Mouse (Mus musculus) layer of hippocampus, postnatal 36 days (tissue): ENCODE data around the gene Rundc3b. TPM values are rescaled to one million over a fixed set of nuclear protein-coding genes. Genes with fewer than 3 reads are reported as not detected.

ENCODE experiments used
- DNase-seq, 2 experiments: peaks; one replicate each; pipeline ENCODE4 v3.0.0; 2022
- total RNA-seq, 2 experiments: library from RNA; stranded (reverse); gene quantifications; 2 replicates each; pipeline ENCODE4 v1.2.3; 2021

Gene Rundc3b
- 10 to 100 TPM; 31.1 to 32.1 TPM for total RNA-seq

DNA sequence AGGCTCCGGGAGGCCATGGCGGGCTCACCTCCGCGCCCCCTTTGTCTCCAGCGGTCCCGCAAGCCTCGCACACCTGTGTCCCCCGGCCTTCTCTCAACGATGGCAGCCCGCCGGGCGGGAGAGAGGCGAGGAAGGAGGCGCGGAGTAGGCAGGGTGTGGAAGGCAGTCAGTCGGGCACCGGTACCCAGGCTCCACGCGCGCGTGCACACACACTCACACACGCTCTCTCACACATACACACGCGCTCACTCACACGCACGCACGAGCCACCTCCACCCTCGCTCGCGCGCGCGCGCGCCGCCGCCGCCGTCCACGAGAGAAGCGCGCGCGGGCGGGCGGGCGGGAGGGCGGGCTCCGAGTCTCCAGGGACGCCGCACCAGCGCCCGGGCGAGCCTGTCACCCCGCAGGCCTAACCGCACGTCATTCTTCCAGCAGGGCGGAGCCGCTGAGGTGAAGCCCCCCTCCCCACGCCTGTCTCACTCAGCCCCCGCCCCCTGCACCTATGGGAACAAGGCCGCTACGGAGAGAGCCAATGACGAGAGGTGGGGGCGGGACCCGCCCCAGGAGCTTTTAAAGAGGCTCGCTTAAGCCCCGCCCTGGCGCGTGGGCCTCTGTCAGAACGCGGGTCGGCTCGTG, at the start of gene Rundc3b:
Rundc3b (minus strand) TSS at position 357 of the 636 bp plus-strand sequence.
- DNase-seq: peak; percentile 89 to 90

GRCm38 (mm10) chr5:8669606-8670005, 46.9 kb upstream of the Rundc3b start:
- no peak for DNase-seq

DNA sequence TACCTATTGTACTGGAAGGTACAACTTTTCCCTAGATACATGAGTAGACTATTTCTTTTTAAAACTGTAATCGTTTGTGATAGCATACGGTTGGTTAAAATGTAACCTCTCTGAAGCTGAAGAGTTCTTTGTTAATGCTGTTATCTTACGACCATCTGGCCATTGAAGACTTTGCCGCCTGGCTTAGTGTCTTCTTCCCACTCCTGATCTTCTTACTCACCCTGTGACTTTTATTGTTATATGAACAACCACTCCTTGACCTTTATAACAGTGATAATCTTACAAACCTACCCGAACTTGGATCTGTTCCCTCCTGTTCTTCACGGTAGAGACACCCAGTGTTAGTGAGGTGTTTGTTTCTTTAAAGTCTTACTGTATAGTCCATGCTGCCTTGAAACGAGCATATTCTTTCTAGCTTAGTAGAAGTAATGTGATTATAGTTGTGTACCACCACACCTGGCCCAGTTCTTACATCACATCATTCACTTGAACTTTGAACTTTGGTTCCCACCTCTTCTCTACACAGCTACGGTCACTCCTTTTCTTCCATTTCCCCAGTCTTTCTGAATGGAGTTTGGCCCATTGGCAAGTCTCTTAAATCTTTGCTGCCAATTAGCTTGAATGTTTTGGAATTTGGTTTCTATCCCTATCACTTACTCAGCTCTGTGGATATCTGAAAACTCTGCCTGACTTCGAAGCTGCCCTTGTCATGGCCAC, 45.2 kb upstream of the Rundc3b start:
- no peak for DNase-seq

DNA sequence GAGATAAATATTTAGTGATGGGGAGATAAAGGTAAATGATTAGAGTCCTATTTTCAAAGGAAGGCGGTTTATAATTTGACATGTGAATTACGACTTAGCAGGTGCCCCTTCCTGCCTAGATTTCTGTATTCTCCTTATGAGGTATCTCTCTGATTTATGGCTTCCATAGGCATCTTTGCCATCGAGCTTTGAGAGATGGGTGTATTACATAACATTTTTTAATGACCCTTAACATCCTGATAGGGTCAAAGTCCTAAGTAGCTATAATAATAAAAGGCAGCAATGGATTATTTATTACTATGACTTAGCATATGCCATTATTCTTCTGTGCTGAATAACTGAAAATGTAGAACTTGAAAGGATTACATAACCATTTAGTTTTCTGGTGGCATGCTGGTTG, 41.9 kb upstream of the Rundc3b start:
- no peak for DNase-seq

DNA sequence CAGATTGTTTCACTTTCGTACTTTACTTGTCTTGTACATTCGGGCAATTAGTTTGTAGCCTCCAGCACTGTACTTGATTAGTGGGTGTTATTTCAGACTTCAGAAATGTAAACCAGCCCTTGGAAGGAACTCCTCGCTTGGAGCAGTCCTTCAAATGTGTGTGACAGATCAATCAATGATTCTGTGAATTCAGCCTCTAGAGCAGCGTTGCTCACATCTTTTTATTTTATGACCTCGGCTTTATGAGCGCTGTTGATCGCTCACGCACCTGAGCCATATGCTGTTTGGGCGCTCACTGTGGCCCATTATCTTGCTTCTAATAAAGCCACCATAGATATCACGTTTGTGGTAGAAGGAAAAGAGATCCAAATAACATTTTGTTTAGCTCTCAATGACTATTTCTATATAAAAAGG, 38.0 kb upstream of the Rundc3b start:
- no peak for DNase-seq

DNA sequence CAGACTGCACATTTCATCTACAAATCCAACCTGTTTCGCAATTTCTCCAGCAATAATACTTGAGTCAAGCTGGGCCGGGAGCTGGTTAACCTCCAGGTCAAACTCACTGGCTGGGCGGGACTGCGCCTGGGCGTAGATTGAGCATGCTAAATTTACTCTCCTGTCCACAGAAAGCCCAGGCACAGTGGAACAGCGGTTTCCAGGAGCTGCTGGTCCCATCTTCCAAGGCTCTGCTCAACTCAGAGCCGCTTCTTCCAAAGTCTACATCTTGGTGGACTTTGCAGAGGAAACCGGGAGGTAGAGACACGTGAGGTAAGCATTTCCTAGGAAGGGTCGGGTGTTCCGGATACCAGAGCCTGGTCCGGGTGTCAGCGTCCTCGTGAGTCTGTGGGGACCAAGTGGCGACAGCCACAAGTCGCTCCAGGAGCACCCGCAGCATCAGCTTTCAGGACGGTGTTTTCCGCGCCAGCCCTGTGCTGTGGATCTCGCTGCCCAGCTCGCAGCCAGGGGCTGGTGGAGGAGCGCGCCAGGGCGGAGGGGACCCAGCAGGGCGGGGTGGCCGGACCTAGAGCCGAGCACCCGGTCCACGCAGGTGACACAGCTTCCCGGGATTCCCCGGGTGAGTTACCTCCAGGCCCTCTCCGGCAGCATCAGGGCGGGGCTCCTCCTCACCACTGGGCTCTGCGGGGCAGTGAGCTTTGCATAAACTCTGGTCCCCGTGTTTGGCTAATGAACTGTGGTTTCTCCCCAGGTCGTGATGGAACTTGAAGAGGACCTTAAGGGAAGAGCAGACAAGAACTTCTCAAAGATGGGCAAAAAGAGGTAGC, 37.4 kb upstream of the Rundc3b start, which contains the start of gene Abcb1a:
Abcb1a (plus strand) TSS at position 167 of the 827 bp plus-strand sequence.
- peak in 1 of 2 experiments; percentile 0 for DNase-seq

DNA sequence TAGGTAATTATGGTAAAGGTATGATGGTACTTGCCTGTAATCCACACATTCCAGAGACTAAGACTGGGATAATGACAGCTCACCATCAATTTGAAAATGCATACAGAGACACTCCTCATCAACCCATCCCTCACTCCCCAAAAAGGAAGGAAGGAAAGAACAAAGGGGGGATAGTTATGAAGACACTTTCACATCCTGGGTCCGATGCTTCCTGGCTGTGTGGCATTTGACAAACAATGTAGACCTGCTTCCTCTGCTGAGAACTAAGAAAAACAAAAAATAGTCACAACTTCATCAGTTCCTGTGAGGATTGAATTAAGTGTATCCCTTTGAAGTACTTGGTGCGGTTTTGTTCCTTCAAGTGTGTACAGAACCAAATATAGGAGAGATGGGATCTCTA, 29.3 kb upstream of the Rundc3b start:
- no peak for DNase-seq

- DNase-seq: no peak
Observed at GRCm38 (mm10) chr5:8648774-8649173, 26.0 kb upstream of the Rundc3b start.

DNA sequence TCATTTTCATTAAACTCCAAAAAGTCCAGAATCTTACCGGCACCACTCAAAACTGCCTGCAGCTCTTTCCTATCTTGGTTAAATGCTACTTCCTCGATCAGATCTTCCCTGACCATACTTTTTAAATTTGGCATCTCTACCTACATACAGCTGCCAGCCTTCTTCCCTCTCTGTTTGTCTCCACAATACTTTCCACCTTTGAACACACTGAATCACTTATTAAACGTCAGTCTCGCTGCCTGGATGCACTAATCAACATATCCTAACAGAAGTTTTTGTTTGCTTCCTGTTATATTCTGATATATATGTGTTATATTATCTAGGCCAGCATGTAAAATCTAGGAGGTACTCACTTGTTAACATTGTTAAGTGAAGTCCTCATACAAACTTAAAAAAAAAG, 25.5 kb upstream of the Rundc3b start:
- DNase-seq: no peak

DNA sequence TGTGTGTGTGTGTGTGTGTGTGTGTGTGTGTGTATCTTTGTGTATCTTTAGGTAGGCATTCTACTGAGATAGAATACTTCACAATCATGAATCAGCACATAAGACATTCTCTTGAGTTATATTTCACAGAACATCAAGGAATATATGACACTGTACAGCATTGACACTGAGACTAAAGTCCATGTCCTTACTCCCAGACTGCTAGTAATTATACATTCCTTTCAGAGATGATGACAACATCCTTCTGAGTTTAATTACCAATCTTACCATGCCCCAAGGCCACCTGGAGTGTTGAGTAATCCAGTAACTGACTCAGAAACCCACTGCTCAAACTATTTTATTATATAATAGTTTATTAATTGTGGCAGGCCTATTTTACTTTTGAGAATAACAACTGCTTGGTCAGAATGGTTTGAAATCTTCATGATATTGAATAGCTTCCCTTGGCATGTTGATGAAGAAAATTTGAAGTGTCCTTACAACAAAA, 11.8 kb upstream of the Rundc3b start:
- no peak for DNase-seq

DNA sequence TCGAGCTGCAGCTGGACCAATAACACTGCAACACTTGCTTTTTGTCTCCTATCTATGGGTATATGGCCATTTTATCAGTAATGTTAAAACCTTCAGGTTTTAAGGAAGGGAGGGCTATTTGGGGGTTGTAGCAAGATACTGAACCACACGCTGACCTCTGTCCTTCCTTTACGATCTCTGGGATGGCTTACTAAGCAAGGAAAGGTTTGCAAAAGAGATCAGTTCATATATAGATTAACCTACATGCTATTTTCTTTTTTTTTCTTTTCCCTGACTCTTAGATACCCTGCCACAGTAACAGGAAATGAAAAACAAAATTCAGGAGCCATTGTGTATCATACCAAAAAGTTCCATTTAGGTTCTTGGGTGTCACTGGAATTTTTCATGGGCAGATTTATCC, 10.1 kb upstream of the Rundc3b start:
- DNase-seq: no peak

DNA sequence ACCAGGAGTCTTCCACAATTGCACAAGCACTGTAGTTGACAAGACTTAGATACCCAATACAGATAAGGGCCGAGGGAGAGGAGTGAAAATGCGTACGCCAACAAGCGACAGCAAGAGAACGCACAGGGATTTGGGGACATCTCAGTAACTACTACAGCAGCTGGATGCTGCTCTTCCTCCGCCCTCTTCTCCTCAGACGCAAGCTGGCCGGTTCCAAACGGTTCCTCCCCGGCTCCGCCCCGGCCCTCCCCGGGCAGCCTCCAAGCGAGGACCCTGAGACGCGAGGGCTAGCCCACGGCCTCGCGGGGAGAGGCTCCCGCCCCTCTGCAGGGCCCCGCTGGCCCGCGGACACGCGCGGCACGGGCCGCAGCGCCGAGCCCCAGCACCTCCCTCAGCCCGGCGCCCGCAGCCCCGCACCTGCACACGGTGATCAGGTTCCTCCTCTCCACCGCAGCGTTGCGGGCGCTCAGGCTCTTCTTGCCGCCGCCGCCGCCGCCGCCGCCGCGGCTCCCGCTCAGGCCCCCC, 619 bp downstream of the Rundc3b start:
- peak; percentile 61 to 73 for DNase-seq

GRCm38 (mm10) chr5:8571118-8571517, 51.6 kb downstream of the Rundc3b start:
- DNase-seq: no peak

- no peak for DNase-seq
Observed at GRCm38 (mm10) chr5:8566867-8567266, 55.9 kb downstream of the Rundc3b start.

DNA sequence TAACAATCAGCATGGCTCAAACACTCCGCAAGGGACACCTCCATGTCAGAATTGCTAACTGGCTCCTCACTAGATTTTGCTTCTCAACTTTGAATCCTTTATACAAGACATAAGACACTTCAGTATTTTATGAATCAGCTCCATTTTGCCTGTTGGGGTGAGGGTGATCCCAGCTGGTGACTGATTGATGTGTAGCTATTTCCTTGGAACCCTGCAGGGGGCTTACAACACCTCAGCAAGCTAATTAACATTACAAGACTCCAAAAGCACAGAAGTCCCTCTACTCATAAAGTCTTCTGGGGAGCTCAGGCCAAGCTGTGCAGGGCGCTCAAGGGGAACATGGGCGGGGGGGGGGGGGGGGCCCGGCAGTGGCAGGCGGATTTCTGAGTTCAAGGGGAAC, 78.2 kb downstream of the Rundc3b start:
- no peak for DNase-seq

- DNase-seq: no peak
Observed at GRCm38 (mm10) chr5:8542631-8543207, 80.0 kb downstream of the Rundc3b start.

GRCm38 (mm10) chr5:8541120-8542117, 81.3 kb downstream of the Rundc3b start:
- DNase-seq: no peak

GRCm38 (mm10) chr5:8519006-8519405, 103.7 kb downstream of the Rundc3b start:
- no peak for DNase-seq

GRCm38 (mm10) chr5:8491778-8492177, 131.0 kb downstream of the Rundc3b start:
- DNase-seq: no peak

DNA sequence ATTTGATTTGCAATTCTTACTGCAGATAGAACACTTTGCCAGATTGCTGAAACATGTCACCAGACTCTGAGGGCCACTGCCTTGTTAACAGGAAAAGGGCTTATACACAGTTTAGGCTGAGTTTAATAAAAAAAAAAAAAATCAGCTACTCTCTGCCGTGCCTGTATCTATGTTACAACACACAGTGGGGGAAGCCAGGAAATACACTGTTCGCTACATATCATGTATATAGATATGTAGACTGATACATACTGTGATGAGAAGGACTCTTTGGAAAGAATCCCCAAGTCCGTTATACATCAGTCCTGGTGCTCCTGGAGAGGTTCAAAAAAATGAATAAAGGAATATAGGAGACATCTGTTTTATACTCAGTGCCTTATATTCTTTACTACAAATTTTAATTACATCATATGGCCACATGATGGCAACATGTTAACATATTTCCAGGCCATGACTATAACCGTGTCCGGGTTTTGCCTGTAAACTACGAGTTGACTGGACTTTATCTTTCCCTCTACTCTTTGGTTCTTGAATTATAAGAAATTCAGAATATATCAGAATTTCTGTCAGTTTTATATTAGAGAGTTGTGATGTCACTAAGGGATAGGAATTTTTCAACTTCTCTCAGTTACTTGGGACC, 133.2 kb downstream of the Rundc3b start:
- no peak for DNase-seq
